Mouse (Mus musculus) spleen, adult 2 months (tissue): ENCODE results near the gene Anks1.

Source experiments
- CTCF ChIP-seq: fragments of 200-500 bp; IDR thresholded peaks from 2 replicates; pipeline ENCODE4 v1.5.1; 2011; ENCODE audit warnings: mild to moderate bottlenecking, inconsistent platforms; ENCODE audit not compliant: insufficient read depth, insufficient read length, insufficient replicate concordance; ENCODE audit errors: extremely low read depth
- POLR2A ChIP-seq: fragments of 200-500 bp; IDR thresholded peaks from 2 replicates; pipeline ENCODE4 v1.6.1; 2011; ENCODE audit warnings: low read depth, low read length, inconsistent platforms

DNA sequence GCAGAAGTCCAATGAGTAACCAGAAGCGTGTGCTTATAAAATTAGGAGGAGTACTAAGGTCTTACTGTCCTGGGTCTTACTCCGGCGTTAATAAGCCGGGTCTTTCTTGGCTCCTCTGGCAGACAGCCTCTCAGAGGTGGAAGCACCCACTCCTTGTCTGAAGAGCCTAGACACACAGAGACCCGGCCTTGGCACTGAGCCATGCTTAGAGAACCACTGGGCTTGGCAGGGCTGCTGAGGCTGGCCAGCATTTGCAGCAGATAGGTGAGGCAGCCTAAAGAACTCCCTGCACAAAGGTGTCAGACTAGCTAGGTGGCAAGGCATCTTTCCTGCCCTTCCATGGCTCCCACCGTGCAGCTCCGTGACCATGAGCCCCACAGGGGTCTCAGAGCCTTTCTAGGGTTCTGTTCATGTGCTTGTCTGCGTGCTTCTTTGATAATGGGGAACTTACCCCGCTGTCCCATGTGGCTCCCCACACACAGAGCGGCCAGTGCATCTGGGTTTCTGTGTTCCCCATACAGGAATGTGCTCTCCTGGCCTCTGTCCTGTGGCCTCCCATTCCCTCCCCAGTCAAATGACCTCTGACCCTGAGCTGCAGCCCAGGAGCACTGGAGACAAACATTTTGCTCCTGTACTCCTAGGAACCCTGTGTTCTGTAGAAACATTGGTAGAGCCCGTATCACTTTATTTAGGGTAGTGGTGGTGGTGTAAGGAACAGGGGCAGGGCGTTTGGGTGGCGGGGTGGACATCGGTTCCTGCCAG is 117.2 kb downstream of the Anks1 start:
- no peak for TF ChIP-seq POLR2A
- no peak for TF ChIP-seq CTCF
